Mouse (Mus musculus) adrenal gland, adult 2 months (tissue): Measurements from ENCODE around the gene Slc16a4. TPM values are rescaled to one million over a fixed set of nuclear protein-coding genes. Genes with fewer than 3 reads are reported as not detected.
"Not testable (repeated sequence)": the region's sequence is repeated elsewhere in the genome, so short reads cannot be mapped to it uniquely, and the experiment has no call there.

Source experiments
- DNase-seq: peaks from one replicate; pipeline ENCODE4 v3.0.0; 2021
- polyA plus RNA-seq: library from polyadenylated mRNA; depleted of rRNA; stranded (reverse); fragments of >200 nt; gene quantifications from 2 replicates; pipeline ENCODE4 v1.2.3, GENCODE M21; 2012
- total RNA-seq, 2 experiments: library from RNA; stranded (reverse); gene quantifications; 2 replicates each; pipeline ENCODE4 v1.2.3; 2021

Slc16a4 gene
- total and polyA plus RNA-seq, 3 experiments: 0.16 to 0.59 (median 0.32) TPM

DNA sequence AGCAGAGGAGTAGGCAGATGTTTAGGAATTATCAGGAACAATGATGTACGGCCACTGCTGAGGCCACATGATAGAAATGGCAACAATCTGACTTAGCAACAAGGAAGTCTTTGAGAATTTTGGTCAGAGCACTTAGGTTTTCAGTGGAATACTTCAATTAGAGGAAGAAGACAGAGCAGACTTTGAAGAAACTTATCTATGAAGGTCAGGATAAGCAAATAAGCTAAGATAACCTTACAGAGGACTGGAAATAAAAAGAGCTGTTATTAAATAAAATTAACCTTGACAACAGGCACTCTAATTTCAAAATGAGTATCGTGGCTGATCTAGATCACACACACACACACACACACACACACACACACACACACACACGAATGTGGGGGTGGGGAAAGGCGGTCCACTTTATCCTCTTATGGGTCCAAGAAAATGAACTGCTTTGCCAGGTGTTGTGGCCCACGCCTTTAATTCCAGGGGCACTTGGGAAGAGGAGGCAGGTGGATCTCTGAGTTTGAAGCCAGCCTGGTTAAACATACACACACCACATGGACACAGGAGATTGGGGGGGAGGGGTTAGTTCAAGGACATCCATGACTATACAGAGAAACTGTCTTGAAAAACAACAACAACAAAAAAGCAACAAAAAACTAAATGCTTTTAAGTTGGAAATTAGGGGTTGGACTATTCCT lies 4.8 kb downstream of the Slc16a4 start:
- no peak for DNase-seq

DNA sequence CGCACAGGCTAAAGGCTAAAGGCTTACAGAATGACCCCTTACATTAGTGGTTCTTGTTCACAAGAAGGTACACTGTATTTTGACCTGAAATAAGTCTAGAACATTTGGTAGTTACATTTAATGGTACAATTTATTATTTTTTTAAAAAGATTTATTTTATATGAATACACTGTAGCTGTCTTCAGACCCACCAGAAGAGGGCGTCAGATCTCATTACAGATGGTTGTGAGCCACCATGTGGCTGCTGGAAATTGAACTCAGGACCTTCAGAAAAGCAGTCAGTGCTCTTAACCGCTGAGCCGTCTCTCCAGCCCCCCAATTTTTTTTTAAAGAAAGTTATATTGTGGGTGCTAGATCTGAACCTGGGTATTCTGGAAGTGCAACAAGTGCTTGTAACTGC lies 5.9 kb downstream of the Slc16a4 start:
- DNase-seq: not testable (repeated sequence)

DNA sequence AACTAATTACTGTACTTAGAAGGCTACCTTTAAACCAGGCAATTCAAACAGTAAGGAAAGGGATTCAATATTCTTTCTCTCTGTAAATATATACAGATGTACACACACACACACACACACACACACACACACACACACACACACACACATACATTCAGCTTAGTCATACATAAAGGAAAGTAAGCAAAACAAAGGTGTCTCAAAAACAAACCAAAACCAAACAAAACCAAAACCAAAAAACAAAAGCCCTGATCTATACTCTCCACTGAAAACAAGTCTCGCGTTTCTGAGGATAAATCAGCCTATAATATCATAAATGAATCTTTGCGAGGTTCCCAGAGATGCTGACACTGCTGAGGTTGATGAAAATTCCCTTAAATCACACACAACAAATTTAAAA lies 26.3 kb downstream of the Slc16a4 start:
- no peak for DNase-seq

DNA sequence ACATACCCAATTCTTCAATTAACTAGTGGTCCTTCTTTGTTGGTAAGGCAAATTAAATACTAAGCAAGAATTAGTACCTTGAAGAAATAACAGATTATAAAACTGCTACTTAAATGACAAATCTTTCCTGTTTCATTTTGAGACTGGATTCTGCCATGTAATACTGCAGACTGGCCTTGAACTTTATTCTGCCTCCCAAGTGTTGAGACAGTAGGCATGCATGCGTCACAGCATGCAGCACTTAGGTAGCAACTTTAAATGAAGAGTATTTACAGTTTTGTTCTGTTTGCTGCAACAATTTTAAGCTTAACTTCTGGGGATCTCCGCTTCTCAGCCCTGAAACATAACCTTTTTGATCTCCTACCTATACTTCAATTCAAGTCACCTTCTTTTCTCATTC lies 30.1 kb downstream of the Slc16a4 start:
- DNase-seq: peak; percentile 61

DNA sequence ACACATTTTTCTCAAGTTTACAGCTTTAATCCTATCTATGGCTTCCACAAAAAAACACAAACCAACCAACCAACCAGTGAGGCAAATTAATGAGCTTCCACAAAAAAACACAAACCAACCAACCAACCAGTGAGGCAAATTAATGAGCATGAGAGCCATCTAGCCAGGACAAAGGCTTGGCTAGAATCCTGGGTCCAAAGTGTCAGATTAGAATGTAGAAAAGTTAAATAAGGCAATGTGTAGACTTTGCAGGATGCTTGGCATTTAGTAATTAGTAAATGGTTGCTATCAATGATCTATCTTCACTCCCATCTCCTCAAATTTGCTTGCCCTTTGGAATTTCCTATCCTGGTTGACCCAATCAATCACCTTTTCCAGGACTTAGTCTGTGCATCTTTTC lies 30.7 kb downstream of the Slc16a4 start:
- no peak for DNase-seq

DNA sequence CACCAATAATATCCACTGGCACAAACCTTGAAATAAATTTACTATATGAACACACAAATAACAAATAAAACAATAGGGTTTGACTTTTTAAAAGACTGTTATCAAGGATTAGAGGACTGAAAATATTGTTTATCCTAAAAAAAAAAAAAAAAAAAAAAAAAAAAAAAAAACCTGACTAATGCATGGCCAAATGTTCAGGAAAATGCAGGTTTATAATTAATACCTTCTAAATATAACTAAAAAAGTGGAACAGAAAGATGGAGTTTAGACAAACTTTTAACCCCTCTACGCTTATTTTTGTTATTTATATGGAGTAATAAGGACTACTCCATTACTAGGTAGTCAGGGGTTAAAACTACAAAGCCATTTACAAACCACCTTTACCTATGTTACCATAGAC lies 35.4 kb downstream of the Slc16a4 start:
- DNase-seq: no peak

DNA sequence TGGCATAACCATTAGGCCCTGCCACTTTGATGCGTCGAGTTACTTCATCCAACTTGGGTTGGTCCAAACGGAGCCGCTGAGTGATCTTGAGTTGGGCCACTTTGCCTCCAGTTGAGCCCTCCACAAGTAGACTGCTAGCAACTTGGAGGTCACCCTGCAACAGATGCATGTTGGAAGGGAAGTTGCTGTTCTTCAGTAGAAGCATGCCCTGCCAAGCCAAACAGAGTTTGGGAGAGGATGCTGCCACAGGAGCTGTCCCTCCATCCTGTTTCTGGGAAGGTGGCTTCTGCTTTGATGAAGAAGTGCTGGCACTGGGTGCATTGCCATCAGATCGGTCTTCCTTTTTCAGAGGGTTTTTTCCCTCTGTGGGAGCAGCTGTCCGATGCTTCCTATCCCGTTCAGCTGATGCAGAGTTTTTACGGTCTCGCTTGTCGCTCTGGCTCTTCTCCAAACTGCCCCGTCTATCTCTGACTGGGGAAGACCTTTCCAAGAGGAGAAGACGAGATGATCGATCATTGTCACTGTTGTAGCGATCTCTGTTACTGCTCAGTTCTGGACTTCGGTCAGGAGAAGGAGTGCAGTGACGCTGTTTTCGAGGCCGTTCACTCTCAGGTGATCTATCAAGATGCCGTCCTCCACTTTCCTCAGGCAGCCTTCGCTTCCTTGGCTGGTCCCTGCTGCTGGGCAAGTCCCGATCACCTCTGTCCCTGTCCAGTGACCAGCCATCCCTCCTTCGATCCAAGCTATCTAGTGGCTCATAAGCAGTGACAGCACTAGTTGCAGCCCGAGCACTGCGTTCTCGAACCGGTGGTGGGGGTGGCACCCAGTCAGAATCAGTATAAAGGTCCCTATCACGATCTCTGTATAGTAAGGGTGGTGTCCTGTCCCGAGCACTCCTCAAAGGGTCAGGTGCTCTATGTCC lies 39.7 kb downstream of the Slc16a4 start:
- peak; percentile 49 for DNase-seq

DNA sequence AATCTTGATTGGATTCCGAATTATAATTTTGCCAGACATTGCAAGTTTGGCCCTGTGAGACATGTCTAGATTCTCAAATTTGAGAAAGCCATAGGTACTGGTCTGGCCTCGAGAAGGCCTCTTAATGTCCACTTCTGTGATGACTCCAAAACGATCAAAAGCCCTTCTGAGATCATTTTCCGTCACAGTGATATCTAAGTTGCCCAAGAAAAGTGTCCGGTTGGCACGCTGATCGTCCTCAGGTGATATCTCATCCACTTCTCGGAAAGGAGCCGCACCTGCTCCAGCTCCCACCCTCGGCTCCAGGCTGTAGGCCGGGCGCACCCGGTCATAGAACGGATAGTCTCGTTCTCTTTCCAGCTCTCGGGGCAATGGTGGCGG lies 40.7 kb downstream of the Slc16a4 start:
- no peak for DNase-seq

DNA sequence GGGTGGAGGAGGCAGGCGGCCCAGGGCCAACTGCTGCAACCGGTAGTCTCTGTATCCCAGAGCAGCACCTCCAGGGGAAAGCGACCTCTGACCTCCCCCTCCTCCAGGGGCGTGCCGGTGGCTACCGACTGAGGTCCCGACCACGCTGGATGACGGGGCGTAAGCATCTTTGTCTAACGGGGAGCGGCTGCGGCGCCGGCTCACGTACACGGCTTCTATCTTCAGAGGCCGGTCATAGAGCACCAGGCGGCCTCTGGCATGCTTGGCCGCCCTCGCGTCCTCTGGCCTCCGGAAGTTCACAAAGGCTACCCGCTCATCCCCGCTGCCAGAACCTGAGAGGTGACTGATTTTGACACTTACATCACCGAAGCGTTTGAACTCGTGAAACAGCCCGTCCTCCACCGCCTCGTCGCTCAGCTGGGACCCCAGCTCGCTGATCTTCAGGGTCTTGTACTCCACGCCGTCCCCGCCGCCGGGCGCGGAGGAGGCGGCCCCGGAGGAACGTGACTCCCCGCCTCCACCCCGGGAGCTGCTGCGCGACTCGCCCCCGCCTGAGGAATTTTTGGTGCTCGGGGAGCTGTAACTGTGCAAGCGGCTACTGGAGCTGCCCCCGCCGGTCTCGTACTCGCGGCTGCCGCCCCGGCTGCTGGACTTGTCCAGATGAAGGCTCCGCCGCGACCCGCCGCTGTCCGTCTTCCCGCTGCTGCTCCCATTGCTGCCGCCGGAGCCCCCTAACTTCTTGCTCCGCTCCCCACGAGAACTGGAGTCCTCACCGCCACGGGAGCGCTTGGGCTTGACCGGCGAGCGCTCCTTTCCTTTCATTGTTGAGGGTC lies 41.3 kb downstream of the Slc16a4 start:
- DNase-seq: peak; percentile 81

DNA sequence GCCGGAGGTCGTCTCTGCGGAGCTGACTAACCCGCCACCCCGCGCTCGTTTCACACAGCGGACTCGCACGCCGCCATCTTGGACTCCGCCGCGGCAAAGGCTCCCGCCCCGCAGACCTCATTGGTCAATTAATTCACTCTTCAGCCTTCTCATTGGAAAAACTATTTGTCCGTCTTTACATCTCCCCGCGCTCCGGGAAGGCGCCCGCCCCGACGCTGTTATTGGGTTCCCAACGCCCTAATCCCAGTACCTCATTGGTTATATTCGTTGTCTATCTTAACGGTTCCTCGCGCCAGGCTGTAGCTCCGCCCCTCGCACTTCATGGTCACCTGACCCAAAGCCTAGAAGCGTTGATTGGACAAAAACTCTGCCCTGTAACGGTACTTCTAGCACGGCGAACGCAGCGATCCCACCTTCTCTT lies 41.9 kb downstream of the Slc16a4 start:
- DNase-seq: peak; percentile 97

DNA sequence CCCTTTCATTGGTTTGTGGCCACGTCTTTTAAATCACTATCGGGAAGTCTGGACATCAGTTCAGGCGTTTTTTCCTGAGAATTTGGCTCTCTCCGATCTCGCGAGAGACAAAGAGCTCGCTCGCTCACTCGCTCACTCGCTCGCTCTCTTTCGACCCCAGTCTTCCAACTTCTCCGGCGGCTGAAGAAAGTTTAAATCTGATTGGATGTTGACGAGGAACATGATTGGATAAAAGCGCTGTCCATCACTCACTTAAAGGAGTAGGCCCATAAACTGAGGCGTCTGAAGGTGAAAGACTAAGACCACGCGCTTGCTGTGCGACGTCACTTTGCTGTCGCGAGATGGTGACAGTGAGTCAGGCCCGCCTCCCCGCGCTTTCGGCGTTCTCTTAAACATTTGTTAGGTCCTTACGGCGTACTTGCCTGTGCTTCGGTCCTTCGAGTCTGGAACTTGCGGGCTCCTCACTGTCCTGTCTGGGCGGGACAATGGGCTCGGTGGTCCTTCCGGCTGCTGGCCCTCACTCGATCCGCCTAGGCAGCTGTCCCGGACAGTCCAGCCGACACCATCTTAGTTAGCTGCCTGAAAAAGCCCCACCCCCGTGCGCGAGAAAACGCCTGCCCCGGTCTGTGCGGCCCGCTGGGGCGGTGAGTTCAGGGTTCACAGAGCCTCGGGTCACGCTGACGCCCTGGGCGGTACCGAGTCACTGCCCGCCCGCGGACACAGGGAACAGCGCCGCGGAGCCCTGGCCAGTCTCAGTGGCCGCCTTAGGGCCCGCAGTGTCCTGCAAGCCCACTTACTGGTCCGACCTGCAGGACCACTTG lies 42.6 kb downstream of the Slc16a4 start, which contains the start of gene Rbm15:
TSS of gene Rbm15 (minus strand) at position 293 of the 821 bp plus-strand sequence.
- DNase-seq: peak; percentile 98

DNA sequence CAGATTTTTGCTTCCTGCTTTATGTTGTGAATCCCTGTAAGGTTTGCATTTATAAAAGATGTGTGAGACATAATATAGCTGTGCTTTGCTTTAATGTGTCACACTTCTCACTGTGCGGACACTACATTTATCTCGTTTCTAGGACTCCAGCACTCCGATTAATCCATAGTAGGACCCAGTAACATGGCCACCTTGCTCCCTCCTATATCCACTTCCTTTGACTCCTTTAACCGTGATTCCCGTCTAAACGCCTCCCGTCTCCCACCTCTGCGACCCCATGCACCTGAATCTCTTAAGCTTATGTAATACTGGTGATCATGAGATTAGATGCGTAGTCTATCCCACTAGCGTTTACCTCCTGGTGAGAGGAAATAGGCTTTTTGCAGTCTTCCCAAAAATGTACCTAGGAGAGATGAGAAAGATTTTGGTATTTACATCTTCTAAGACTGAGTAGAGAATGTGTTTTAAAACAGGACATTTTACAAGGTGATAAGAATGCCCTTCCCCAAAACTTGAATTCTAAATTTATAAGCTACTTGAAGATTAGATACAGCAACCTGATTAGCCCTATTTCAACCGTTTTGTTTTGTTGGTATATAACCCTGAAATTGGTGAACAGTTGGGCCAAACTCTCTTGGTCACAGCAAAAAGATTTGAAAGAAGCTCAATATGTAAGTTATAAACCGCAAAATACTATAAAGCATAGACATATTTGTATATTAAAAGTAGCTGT lies 43.3 kb downstream of the Slc16a4 start:
- no peak for DNase-seq

DNA sequence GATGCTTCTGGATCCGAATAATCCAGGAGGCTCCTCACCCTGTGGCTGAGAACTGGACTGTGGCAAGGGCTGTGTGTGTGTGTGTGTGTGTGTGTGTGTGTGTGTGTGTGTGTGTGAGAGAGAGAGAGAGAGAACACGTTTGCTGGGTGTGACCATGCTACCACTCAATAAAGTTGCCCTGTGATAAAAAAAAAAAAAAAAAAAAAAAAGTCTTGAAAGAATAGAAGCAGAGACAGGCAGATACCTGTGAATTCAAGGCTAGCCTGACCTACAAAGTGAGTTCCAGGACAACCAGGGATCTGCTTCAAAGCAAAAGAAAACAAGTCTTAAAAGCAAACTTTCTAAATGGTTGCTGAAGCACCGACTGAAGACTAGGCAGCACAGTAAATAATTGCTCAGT lies 52.9 kb downstream of the Slc16a4 start:
- DNase-seq: no peak

DNA sequence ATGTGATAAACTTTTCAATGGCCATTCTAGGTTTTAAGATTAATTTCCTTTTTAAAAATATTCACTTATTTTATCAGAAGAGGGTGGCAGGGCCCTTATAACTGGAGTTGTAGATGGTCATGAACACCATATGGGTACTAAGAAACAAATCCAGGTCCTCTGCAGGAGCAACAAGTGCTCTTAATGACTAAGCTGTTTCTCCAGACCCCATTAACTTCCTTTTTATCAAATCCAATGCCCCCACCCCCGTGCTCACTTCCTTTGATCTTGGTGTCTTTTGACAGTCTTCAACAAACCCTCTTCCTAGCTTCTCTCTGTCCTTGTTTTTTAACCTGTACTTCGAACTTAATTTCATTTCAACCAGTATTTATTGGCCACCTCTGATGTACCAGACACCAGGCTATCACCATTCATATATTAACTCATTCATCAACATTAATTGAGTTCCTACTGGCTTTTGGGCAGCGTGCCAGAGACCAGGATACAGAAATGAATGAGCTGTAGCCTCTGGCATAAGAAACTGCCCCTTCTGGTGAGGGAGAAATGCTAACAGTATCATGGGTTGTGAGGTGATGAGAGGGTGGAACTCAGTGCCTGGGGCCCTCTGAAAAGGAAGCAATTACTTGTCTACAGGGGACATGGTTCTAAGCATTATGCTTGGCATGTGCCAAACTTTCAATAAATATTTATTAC lies 54.1 kb downstream of the Slc16a4 start:
- DNase-seq: no peak

DNA sequence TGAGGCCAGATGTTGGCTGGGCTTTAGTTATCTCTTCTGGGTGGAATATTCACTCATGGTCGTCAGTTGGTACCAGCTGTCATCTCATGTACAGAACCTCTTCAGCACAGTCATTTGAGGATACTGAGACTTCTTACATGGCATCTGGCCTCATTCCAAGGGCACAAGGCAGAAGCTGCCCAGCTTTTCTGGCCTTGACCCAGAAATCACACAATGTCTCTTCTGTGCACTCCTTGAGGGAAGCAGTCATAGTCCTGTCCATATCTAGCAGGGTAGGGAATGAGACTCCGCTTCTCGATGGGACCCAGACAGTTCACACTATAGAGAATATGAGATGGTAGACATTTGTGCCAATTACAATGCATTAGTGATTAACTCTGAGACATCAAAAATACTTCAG lies 58.0 kb downstream of the Slc16a4 start:
- peak; percentile 72 for DNase-seq

DNA sequence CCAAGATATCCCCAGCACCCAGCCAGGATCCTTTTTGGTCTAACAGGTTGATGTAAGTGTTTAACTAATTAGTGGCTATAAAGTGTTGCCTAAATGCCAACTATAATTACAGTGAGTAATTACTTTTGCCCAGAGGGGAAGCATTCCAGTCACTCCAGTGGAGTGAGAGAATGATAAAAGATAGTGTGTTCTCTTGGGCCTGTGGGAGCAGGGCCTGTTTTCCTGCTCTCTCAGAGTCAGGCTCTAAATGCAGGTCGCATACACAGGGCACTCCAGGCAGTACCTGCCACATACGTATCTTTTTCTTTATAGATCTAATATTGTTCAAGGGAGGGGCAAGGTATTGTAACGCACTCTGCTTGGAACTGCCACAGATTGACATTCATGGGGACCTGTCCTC lies 60.7 kb downstream of the Slc16a4 start:
- no peak for DNase-seq

DNA sequence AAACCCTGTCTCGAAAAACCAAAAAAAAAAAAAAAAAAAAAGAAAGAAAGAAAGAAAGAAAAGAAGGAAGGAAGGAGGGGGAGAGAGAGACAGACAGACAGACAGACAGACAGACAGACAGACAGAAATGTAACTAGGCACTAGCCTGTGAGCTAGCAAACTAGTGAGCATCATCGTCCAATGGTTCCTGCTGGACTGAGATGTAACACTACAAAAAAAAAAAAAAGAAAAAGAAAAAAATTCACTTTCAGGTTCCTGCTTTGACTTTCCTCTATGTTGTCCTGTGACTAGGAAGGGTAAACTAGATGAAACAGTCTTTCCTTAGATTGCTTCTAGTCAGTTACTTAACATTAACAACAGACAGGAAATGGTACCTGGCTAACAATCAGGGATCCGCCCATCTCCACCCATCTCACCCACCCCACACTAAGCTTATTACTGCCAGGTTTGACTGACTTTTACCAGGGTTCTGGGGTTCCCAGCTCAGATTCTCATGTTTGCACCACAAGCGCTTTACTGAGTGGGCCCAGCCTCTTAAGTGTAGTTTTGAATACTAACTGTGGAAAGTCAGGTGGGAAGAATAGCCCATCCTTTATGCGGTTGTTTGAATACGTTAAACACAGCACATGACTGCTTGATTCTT lies 64.7 kb downstream of the Slc16a4 start:
- DNase-seq: no peak

DNA sequence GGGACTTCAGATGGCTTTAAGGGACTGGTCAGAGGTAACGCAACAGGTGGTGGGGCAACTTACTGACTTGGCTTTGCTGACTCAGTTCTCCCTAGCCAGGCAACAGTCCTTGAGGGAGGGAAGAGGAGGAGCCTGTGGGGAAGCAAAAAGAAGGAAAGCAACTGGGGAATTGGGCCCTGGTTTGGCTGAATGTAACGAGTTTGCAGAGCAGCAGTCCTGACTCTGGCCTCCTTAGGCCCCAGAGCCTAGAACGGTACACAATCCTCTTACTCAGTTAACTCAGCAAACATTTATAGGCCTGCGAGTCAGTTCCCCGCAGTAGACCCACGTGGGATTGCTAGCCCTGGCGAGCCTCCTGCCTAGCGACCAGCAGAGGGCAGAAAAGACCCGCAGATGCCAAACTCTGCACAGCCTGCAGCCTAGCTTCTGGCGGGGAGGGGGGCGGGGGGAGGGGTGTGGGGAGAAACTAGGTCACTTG lies 66.0 kb downstream of the Slc16a4 start:
- DNase-seq: peak; percentile 89

DNA sequence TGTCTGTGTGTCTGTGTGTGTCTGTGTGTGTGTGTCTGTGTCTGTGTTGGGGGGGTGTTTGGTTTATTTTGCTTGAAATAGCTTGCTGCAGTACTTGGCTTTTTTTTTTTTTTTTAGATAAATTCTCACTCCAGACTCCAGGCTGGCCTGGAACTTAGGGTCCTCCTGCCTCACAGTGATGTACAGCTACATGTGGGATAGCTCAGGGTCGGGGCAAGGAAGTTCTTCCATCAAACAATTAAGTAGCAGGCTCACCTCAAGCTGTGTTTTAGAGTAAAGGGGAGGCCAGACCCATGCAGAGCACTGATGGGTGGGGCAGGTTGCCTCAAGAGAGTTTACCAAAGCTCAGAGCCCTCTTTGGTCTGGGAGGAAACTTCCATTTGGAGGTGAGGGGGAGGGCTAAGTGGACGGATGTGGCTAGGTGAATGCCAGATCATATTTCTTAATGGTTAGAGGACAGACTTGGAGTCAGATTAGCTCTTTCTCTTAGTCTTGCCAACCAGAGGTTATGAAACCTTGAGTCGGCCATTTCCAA lies 66.7 kb downstream of the Slc16a4 start:
- no peak for DNase-seq
